In genomic region chr5:73103657-73104056, GRCm38 (mm10) we compare ENCODE assay signal across 15 mouse cellular contexts.
DNase-seq lines count a peak whose midpoint lies in the region; ATAC-seq and TF ChIP-seq lines count a peak whose summit lies in the region.
"Had no signal": no experiment of that assay in that cellular context is flagged by ENCODE, and none has a peak within 500 bp of the region (broad histone marks: within the 10 kb centered on the region; RNA-seq: fewer than 3 reads in every experiment).

No protein-coding gene starts in this region.

- no peaks in the 10 kb centered on the region for H3K4me1 ChIP-seq in embryonic facial prominence, embryonic 11.5 days (ENCODE audit: control insufficient read depth, insufficient read depth, low read length)
- no peaks in the 10 kb centered on the region for H3K4me1 ChIP-seq in embryonic facial prominence, embryonic 10.5 days
- H3K4me1 ChIP-seq in lung, embryonic 14.5 days (ENCODE audit: insufficient read depth) = no peaks in the 10 kb centered on the region
- no peaks in the 10 kb centered on the region for H3K4me1 ChIP-seq in stomach, embryonic 15.5 days
- H3K4me1 ChIP-seq: liver, embryonic 15.5 days; midbrain, embryonic 12.5 days; neural tube, embryonic 13.5 days had no signal

- no peak overlapping the region for H3K9ac ChIP-seq in embryonic facial prominence, embryonic 11.5 days (replicated peaks; ENCODE audit: low read length)
- no peak overlapping the region for H3K9ac ChIP-seq in lung, embryonic 14.5 days
- no peak overlapping the region for H3K9ac ChIP-seq in stomach, embryonic 15.5 days
- H3K9ac ChIP-seq: liver, embryonic 15.5 days; midbrain, embryonic 12.5 days; neural tube, embryonic 13.5 days had no signal

- no peak for DNase-seq in embryonic facial prominence, embryonic 11.5 days (ENCODE audit: low spot score)
- DNase-seq in embryonic facial prominence, embryonic 10.5 days (ENCODE audit: low spot score) = no peak
- DNase-seq in lung, embryonic 14.5 days = peak; percentile 4
- DNase-seq in c-Kit-positive CD71-positive TER-119-positive erythroid progenitor cells, embryonic 14.5 days (ENCODE audit: low spot score) = no peak
- DNase-seq in adrenal gland, adult 18-20 months (ENCODE audit: low spot score in 2 of 2) = no peak
- DNase-seq in spleen, postnatal 14 days (ENCODE audit: low spot score in 2 of 2) = no peak
- DNase-seq: adrenal gland, postnatal 14 days; heart, postnatal 14 days; kidney, adult 11 months; retina, postnatal 1 day had no signal

- no peak for TF ChIP-seq CTCF in lung, embryonic 14.5 days (IDR thresholded peaks at IDR 0.05; ENCODE audit: low read depth)

- no peaks in the 10 kb centered on the region; the same call in 1 of the 2 replicates for H3K36me3 ChIP-seq in embryonic facial prominence, embryonic 11.5 days (replicated peaks; ENCODE audit: control insufficient read depth, insufficient read depth, low read depth, low read length)
- H3K36me3 ChIP-seq in embryonic facial prominence, embryonic 10.5 days (replicated peaks) = peaks cover 87% of the 10 kb centered on the region
- peaks cover 33% of the 10 kb centered on the region for H3K36me3 ChIP-seq in lung, embryonic 14.5 days (ENCODE audit: insufficient read depth)
- peaks cover 13% of the 10 kb centered on the region for H3K36me3 ChIP-seq in stomach, embryonic 15.5 days

- no peak overlapping the region for H3K4me3 ChIP-seq in embryonic facial prominence, embryonic 11.5 days (ENCODE audit: low read depth, low read length)
- H3K4me3 ChIP-seq in embryonic facial prominence, embryonic 10.5 days = no peak overlapping the region
- H3K4me3 ChIP-seq in lung, embryonic 14.5 days (ENCODE audit: low read depth, low read length) = no peak overlapping the region
- no peak overlapping the region for H3K4me3 ChIP-seq in stomach, embryonic 15.5 days (replicated peaks)
- H3K4me3 ChIP-seq: liver, embryonic 15.5 days; midbrain, embryonic 12.5 days; neural tube, embryonic 13.5 days had no signal

- no peak overlapping the region for H3K27ac ChIP-seq in embryonic facial prominence, embryonic 11.5 days (replicated peaks; ENCODE audit: low read depth, low read length)
- H3K27ac ChIP-seq in embryonic facial prominence, embryonic 10.5 days (replicated peaks) = no peak overlapping the region
- H3K27ac ChIP-seq in lung, embryonic 14.5 days (ENCODE audit: low read depth) = no peak overlapping the region
- H3K27ac ChIP-seq in stomach, embryonic 15.5 days = 0 out of 2 replicates have a peak overlapping the region, but pooled peaks have one; percentile 11
- H3K27ac ChIP-seq: liver, embryonic 15.5 days; midbrain, embryonic 12.5 days; neural tube, embryonic 13.5 days had no signal

- no peaks in the 10 kb centered on the region for H3K27me3 ChIP-seq in embryonic facial prominence, embryonic 11.5 days (ENCODE audit: control insufficient read depth, insufficient read depth, low read length)
- no peaks in the 10 kb centered on the region for H3K27me3 ChIP-seq in embryonic facial prominence, embryonic 10.5 days (replicated peaks; ENCODE audit: low read depth, poor library complexity, severe bottlenecking)
- no peaks in the 10 kb centered on the region for H3K27me3 ChIP-seq in lung, embryonic 14.5 days (ENCODE audit: insufficient read depth, low read length)
- H3K27me3 ChIP-seq in stomach, embryonic 15.5 days (replicated peaks) = no peaks in the 10 kb centered on the region
- H3K27me3 ChIP-seq: liver, embryonic 15.5 days; midbrain, embryonic 12.5 days; neural tube, embryonic 13.5 days had no signal

- WGBS in embryonic facial prominence, embryonic 11.5 days = 93% methylated on average over 7 of the region's 7 CpGs
- WGBS in embryonic facial prominence, embryonic 10.5 days = 92% methylated on average over 7 of the region's 7 CpGs
- 72% methylated on average over 7 of the region's 7 CpGs for whole genome bisulfite sequencing in lung, embryonic 14.5 days
- 72% methylated on average over 7 of the region's 7 CpGs for WGBS in stomach, embryonic 15.5 days

- H3K9me3 ChIP-seq in embryonic facial prominence, embryonic 11.5 days (replicated peaks; ENCODE audit: control insufficient read depth, low read length) = no peaks in the 10 kb centered on the region
- H3K9me3 ChIP-seq in embryonic facial prominence, embryonic 10.5 days = no peaks in the 10 kb centered on the region
- H3K9me3 ChIP-seq in lung, embryonic 14.5 days (ENCODE audit: low read depth, low read length) = no peaks in the 10 kb centered on the region
- no peaks in the 10 kb centered on the region for H3K9me3 ChIP-seq in stomach, embryonic 15.5 days
- H3K9me3 ChIP-seq: liver, embryonic 15.5 days; midbrain, embryonic 12.5 days; neural tube, embryonic 13.5 days had no signal

- no peak overlapping the region for H3K4me2 ChIP-seq in embryonic facial prominence, embryonic 11.5 days (ENCODE audit: low read depth, low read length)
- no peak overlapping the region for H3K4me2 ChIP-seq in lung, embryonic 14.5 days
- no peak overlapping the region for H3K4me2 ChIP-seq in stomach, embryonic 15.5 days
- H3K4me2 ChIP-seq: liver, embryonic 15.5 days; midbrain, embryonic 12.5 days; neural tube, embryonic 13.5 days had no signal

- ATAC-seq in embryonic facial prominence, embryonic 11.5 days (replicated peaks; ENCODE audit: insufficient number of reproducible peaks, low FRiP score, low TSS enrichment, low read depth) = peak; percentile 48; the same call in 1 of the 2 replicates
- 0 out of 2 replicates have a peak, but pooled peaks have one; percentile 15 for ATAC-seq in common myeloid progenitor, adult 5-6 weeks (replicated peaks; ENCODE audit: low read depth, poor library complexity, severe bottlenecking)
- ATAC-seq in lung, embryonic 14.5 days (ENCODE audit: insufficient read depth) = peak; percentile 47; the same call in 1 of the 2 replicates
- ATAC-seq in stomach, embryonic 15.5 days (ENCODE audit: insufficient read depth, low FRiP score, low read depth) = peak; percentile 92

Comparison
In these comparisons a context has a peak if more than half of its experiments do, and no peak if none do; other contexts are left out.
1. ATAC-seq: peak in every context shown above with its lines; median percentile 92 in stomach, embryonic 15.5 days; 48 in embryonic facial prominence, embryonic 11.5 days; 47 in lung, embryonic 14.5 days; 15 in common myeloid progenitor, adult 5-6 weeks.